Comparison of ENCODE assay signal across 9 mouse cellular contexts in genomic region chr6:56616982-56617613, GRCm38 (mm10). TPM values are rescaled to one million over a fixed set of nuclear protein-coding genes. Genes with fewer than 3 reads are reported as not detected.
DNase-seq lines count a peak whose midpoint lies in the region; ATAC-seq and TF ChIP-seq lines count a peak whose summit lies in the region.
"Had no signal": no experiment of that assay in that cellular context is flagged by ENCODE, and none has a peak within 500 bp of the region (broad histone marks: within the 10 kb centered on the region; RNA-seq: fewer than 3 reads in every experiment).

No protein-coding gene starts in this region.

- no peak overlapping the region for H3K4me2 ChIP-seq in forebrain, postnatal 0 days (ENCODE audit: low read depth)
- no peak overlapping the region for H3K4me2 ChIP-seq in intestine, embryonic 15.5 days (replicated peaks)
- H3K4me2 ChIP-seq: liver, embryonic 15.5 days had no signal

- no peaks in the 10 kb centered on the region for H3K9me3 ChIP-seq in forebrain, postnatal 0 days (ENCODE audit: low read length)
- no peaks in the 10 kb centered on the region for H3K9me3 ChIP-seq in intestine, embryonic 15.5 days
- H3K9me3 ChIP-seq: liver, embryonic 15.5 days had no signal

- no peaks in the 10 kb centered on the region for H3K4me1 ChIP-seq in forebrain, postnatal 0 days (ENCODE audit: insufficient read depth)
- H3K4me1 ChIP-seq in intestine, embryonic 15.5 days (replicated peaks) = no peaks in the 10 kb centered on the region
- peaks cover 2% of the 10 kb centered on the region; the same call in 1 of the 2 replicates for H3K4me1 ChIP-seq in lung, adult 2 months (ENCODE audit: control insufficient read depth, insufficient read depth, low read length)

- no peak overlapping the region for H3K27ac ChIP-seq in forebrain, postnatal 0 days (ENCODE audit: low read depth, low read length)
- H3K27ac ChIP-seq in intestine, embryonic 15.5 days = peak overlapping the region; percentile 71
- H3K27ac ChIP-seq: liver, embryonic 15.5 days had no signal

- DNase-seq in left cerebral cortex, postnatal 4 days = peak; percentile 13
- DNase-seq in left cerebral cortex, postnatal 36 days (ENCODE audit: low spot score in 2 of 2) = no peak
- DNase-seq in forebrain, postnatal 0 days = peak; percentile 49
- peak; percentile 3 for DNase-seq in lung, adult 2 months
- DNase-seq in skeletal muscle tissue, adult 2 months (ENCODE audit: low read depth, low spot score) = peak; percentile 14
- no peak for DNase-seq in urinary bladder, postnatal 14 days (ENCODE audit: low spot score)
- no peak for DNase-seq in cerebellum, adult 18-20 months

- no peaks in the 10 kb centered on the region for H3K36me3 ChIP-seq in forebrain, postnatal 0 days (ENCODE audit: insufficient read depth)
- no peaks in the 10 kb centered on the region for H3K36me3 ChIP-seq in intestine, embryonic 15.5 days
- H3K36me3 ChIP-seq: liver, embryonic 15.5 days had no signal

- 18% methylated on average over 7 of the region's 7 CpGs for WGBS in forebrain, postnatal 0 days
- WGBS in intestine, embryonic 15.5 days = 11% methylated on average over 7 of the region's 7 CpGs
- 4% methylated on average over 7 of the region's 7 CpGs for WGBS in lung, adult 2 months

- H3K4me3 ChIP-seq in forebrain, postnatal 0 days (ENCODE audit: low read depth, low read length) = no peak overlapping the region
- no peak overlapping the region for H3K4me3 ChIP-seq in intestine, embryonic 15.5 days (replicated peaks)
- no peak overlapping the region for H3K4me3 ChIP-seq in lung, adult 2 months (replicated peaks; ENCODE audit: extremely low read depth, low read depth, low read length)
- H3K4me3 ChIP-seq: liver, embryonic 15.5 days had no signal

- intact Hi-C loops in left cerebral cortex, postnatal 4 days (cut with DNase I) = no loop called here
- intact Hi-C loops in left cerebral cortex, postnatal 36 days (cut with DNase I) = no loop called here

- no peak for TF ChIP-seq CTCF in forebrain, postnatal 0 days (IDR thresholded peaks at IDR 0.05; ENCODE audit: low read depth)
- no peak for TF ChIP-seq CTCF in lung, adult 2 months (IDR thresholded peaks at IDR 0.05; ENCODE audit: insufficient read depth, low read length)

- TF ChIP-seq POLR2A in lung, adult 2 months (IDR thresholded peaks at IDR 0.05; ENCODE audit: borderline replicate concordance, extremely low read depth, low read depth, low read length) = no peak

- H3K27me3 ChIP-seq in forebrain, postnatal 0 days (ENCODE audit: insufficient read depth, low read length) = no peaks in the 10 kb centered on the region
- no peaks in the 10 kb centered on the region for H3K27me3 ChIP-seq in intestine, embryonic 15.5 days (replicated peaks)
- H3K27me3 ChIP-seq: liver, embryonic 15.5 days had no signal

- no peak overlapping the region for H3K9ac ChIP-seq in forebrain, postnatal 0 days
- H3K9ac ChIP-seq in intestine, embryonic 15.5 days = no peak overlapping the region
- H3K9ac ChIP-seq: liver, embryonic 15.5 days had no signal

- peak; percentile 89 for ATAC-seq in forebrain, postnatal 0 days
- peak; percentile 87 for ATAC-seq in intestine, embryonic 15.5 days

RNA-seq across cellular contexts. Expression of gene Pde1c, which starts 48.2 kb away (rescaled TPM):
- 1 to 10 TPM; 7.6 to 8.4 TPM for total RNA-seq in left cerebral cortex, postnatal 4 days (2021)
- total RNA-seq in left cerebral cortex, postnatal 36 days (2021) = 1 to 10 TPM; 4.9 to 6.3 TPM
- total RNA-seq in forebrain, postnatal 0 days (2014; rRNA removed) = 10.0 and 15.5 TPM in 2 replicates
- polyA plus RNA-seq in forebrain, postnatal 0 days (2015; fragmentation: Nextera tagmentation; extraction: Ambion mirVana) = 3.6 and 5.7 TPM in 2 replicates
- polyA plus RNA-seq in intestine, embryonic 15.5 days (2015; fragmentation: Nextera tagmentation; extraction: Ambion mirVana) = 1.9 TPM in 2 replicates
- polyA plus RNA-seq in lung, adult 2 months (2012; rRNA removed) = 0.19 and 0.20 TPM in 2 replicates

Comparison
In these comparisons a context has a peak if more than half of its experiments do, and no peak if none do; other contexts are left out.
1. DNase-seq: peak in left cerebral cortex, postnatal 4 days (single experiment), forebrain, postnatal 0 days (single experiment), lung, adult 2 months (single experiment) and skeletal muscle tissue, adult 2 months (single experiment); none in left cerebral cortex, postnatal 36 days (0 of 2), urinary bladder, postnatal 14 days (single experiment) and cerebellum, adult 18-20 months (0 of 2).